Mouse (Mus musculus): ENCODE measurements at regions not wholly inside any gene's neighbourhood (a gene's known extent, or its start where the extent isn't known, plus 50 kb on each side); places are given as distances from the start of the nearest gene placed in this dataset.
"Not testable (repeated sequence)": the region's sequence is repeated elsewhere in the genome, so short reads cannot be mapped to it uniquely, and the experiment has no call there.

GRCm38 (mm10) chr2:78022756-78023155 is 76.6 kb upstream of the Cwc22 start:
- ATAC-seq (ENCODE audit: insufficient number of reproducible peaks, insufficient read depth, low FRiP score, low read depth): no peak
- Histone ChIP-seq H3K4me3 (ENCODE audit: control insufficient read depth in 1 of 2, insufficient read depth in 1 of 2, low read depth in 1 of 2, low read length in 2 of 2) (no peak overlapping the region), H3K36me3 (ENCODE audit: control insufficient read depth, insufficient read depth, low read length) (no peaks in the 10 kb centered on the region), H3K9ac (ENCODE audit: low read length) (no peak overlapping the region), H3K9me3 (ENCODE audit: control insufficient read depth, low read length) (no peaks in the 10 kb centered on the region), H3K27me3 (ENCODE audit: control insufficient read depth, insufficient read depth, low read length) (no peaks in the 10 kb centered on the region), H3K4me1 (ENCODE audit: control insufficient read depth in 2 of 2, insufficient read depth in 2 of 2, low read length in 2 of 2) (no peaks in the 10 kb centered on the region), H3K27ac (replicated peaks in 1 of 2; ENCODE audit: control insufficient read depth in 1 of 2, insufficient read depth in 1 of 2, low read depth in 2 of 2, low read length in 2 of 2) (no peak overlapping the region), H3K4me2 (ENCODE audit: low read length) (no peak overlapping the region)
- 75% methylated on average over 4 of the region's 4 CpGs for WGBS

- WGBS: 30% methylated on average over 5 of the region's 5 CpGs
- no peaks in the 10 kb centered on the region for H3K27me3 ChIP-seq (ENCODE audit: control insufficient read depth, insufficient read depth, low read length)
- no peak for ATAC-seq (ENCODE audit: insufficient number of reproducible peaks, insufficient read depth, low FRiP score, low read depth)
- H3K27ac ChIP-seq (replicated peaks in 1 of 2; ENCODE audit: control insufficient read depth in 1 of 2, insufficient read depth in 1 of 2, low read depth in 2 of 2, low read length in 2 of 2): no peak overlapping the region
- H3K4me1 ChIP-seq (ENCODE audit: control insufficient read depth in 2 of 2, insufficient read depth in 2 of 2, low read length in 2 of 2): no peaks in the 10 kb centered on the region
- H3K9ac ChIP-seq (ENCODE audit: low read length): no peak overlapping the region
- H3K4me2 ChIP-seq (ENCODE audit: low read length): no peak overlapping the region
- H3K36me3 ChIP-seq (ENCODE audit: control insufficient read depth, insufficient read depth, low read length): no peaks in the 10 kb centered on the region
- no peak overlapping the region for H3K4me3 ChIP-seq (ENCODE audit: control insufficient read depth in 1 of 2, insufficient read depth in 1 of 2, low read depth in 1 of 2, low read length in 2 of 2)
- H3K9me3 ChIP-seq (ENCODE audit: control insufficient read depth, low read length): no peaks in the 10 kb centered on the region
These were observed 75.7 kb upstream of the Cwc22 start for GRCm38 (mm10) chr2:78021905-78022304.

GRCm38 (mm10) chr2:78021356-78021900 is 75.3 kb upstream of the Cwc22 start:
- H3K27me3 ChIP-seq (ENCODE audit: control insufficient read depth, insufficient read depth, low read length): no peaks in the 10 kb centered on the region
- H3K36me3 ChIP-seq (ENCODE audit: control insufficient read depth, insufficient read depth, low read length): no peaks in the 10 kb centered on the region
- no peaks in the 10 kb centered on the region for H3K9me3 ChIP-seq (ENCODE audit: control insufficient read depth, low read length)
- H3K27ac ChIP-seq (replicated peaks in 1 of 2; ENCODE audit: control insufficient read depth in 1 of 2, insufficient read depth in 1 of 2, low read depth in 2 of 2, low read length in 2 of 2): no peak overlapping the region
- no peaks in the 10 kb centered on the region for H3K4me1 ChIP-seq (ENCODE audit: control insufficient read depth in 2 of 2, insufficient read depth in 2 of 2, low read length in 2 of 2)
- ATAC-seq (ENCODE audit: insufficient number of reproducible peaks, insufficient read depth, low FRiP score, low read depth): no peak
- H3K4me2 ChIP-seq (ENCODE audit: low read length): no peak overlapping the region
- 54% methylated on average over 2 of the region's 2 CpGs for WGBS
- no peak overlapping the region for H3K9ac ChIP-seq (ENCODE audit: low read length)
- H3K4me3 ChIP-seq (ENCODE audit: control insufficient read depth in 1 of 2, insufficient read depth in 1 of 2, low read depth in 1 of 2, low read length in 2 of 2): no peak overlapping the region

- no peaks in the 10 kb centered on the region for H3K36me3 ChIP-seq (ENCODE audit: control insufficient read depth, insufficient read depth, low read length)
- H3K27ac ChIP-seq (replicated peaks in 1 of 2; ENCODE audit: control insufficient read depth in 1 of 2, insufficient read depth in 1 of 2, low read depth in 2 of 2, low read length in 2 of 2): no peak overlapping the region
- H3K4me3 ChIP-seq (ENCODE audit: control insufficient read depth in 1 of 2, insufficient read depth in 1 of 2, low read depth in 1 of 2, low read length in 2 of 2): no peak overlapping the region
- H3K27me3 ChIP-seq (ENCODE audit: control insufficient read depth, insufficient read depth, low read length): no peaks in the 10 kb centered on the region
- no peak overlapping the region for H3K4me2 ChIP-seq (ENCODE audit: low read length)
- H3K9ac ChIP-seq (ENCODE audit: low read length): no peak overlapping the region
- H3K9me3 ChIP-seq (ENCODE audit: control insufficient read depth, low read length): no peaks in the 10 kb centered on the region
- no peak for ATAC-seq (ENCODE audit: insufficient number of reproducible peaks, insufficient read depth, low FRiP score, low read depth)
- WGBS: 82% methylated on average over 3 of the region's 3 CpGs
- H3K4me1 ChIP-seq (ENCODE audit: control insufficient read depth in 2 of 2, insufficient read depth in 2 of 2, low read length in 2 of 2): no peaks in the 10 kb centered on the region
These were observed 74.3 kb upstream of the Cwc22 start for GRCm38 (mm10) chr2:78020516-78020915.

GRCm38 (mm10) chr2:78019916-78020315 is 73.7 kb upstream of the Cwc22 start:
- no peak overlapping the region for H3K4me3 ChIP-seq (ENCODE audit: control insufficient read depth in 1 of 2, insufficient read depth in 1 of 2, low read depth in 1 of 2, low read length in 2 of 2)
- H3K9ac ChIP-seq (ENCODE audit: low read length): no peak overlapping the region
- H3K36me3 ChIP-seq (ENCODE audit: control insufficient read depth, insufficient read depth, low read length): no peaks in the 10 kb centered on the region
- H3K4me2 ChIP-seq (ENCODE audit: low read length): no peak overlapping the region
- WGBS: 82% methylated on average over 3 of the region's 3 CpGs
- H3K27ac ChIP-seq (replicated peaks in 1 of 2; ENCODE audit: control insufficient read depth in 1 of 2, insufficient read depth in 1 of 2, low read depth in 2 of 2, low read length in 2 of 2): no peak overlapping the region
- no peak for ATAC-seq (ENCODE audit: insufficient number of reproducible peaks, insufficient read depth, low FRiP score, low read depth)
- H3K9me3 ChIP-seq (ENCODE audit: control insufficient read depth, low read length): no peaks in the 10 kb centered on the region
- H3K4me1 ChIP-seq (ENCODE audit: control insufficient read depth in 2 of 2, insufficient read depth in 2 of 2, low read length in 2 of 2): no peaks in the 10 kb centered on the region
- H3K27me3 ChIP-seq (ENCODE audit: control insufficient read depth, insufficient read depth, low read length): no peaks in the 10 kb centered on the region

GRCm38 (mm10) chr2:78012441-78012840 is 66.3 kb upstream of the Cwc22 start:
- 97% methylated on average over 6 of the region's 6 CpGs for WGBS
- not testable (repeated sequence) for H3K4me2 ChIP-seq (ENCODE audit: low read length); H3K9me3 ChIP-seq (ENCODE audit: control insufficient read depth, low read length); H3K27me3 ChIP-seq (ENCODE audit: control insufficient read depth, insufficient read depth, low read length); H3K9ac ChIP-seq (ENCODE audit: low read length); H3K4me1 ChIP-seq (ENCODE audit: control insufficient read depth in 2 of 2, insufficient read depth in 2 of 2, low read length in 2 of 2); H3K4me3 ChIP-seq (ENCODE audit: control insufficient read depth in 1 of 2, insufficient read depth in 1 of 2, low read depth in 1 of 2, low read length in 2 of 2); ATAC-seq (ENCODE audit: insufficient number of reproducible peaks, insufficient read depth, low FRiP score, low read depth); H3K36me3 ChIP-seq (ENCODE audit: control insufficient read depth, insufficient read depth, low read length); H3K27ac ChIP-seq (replicated peaks in 1 of 2; ENCODE audit: control insufficient read depth in 1 of 2, insufficient read depth in 1 of 2, low read depth in 2 of 2, low read length in 2 of 2)

GRCm38 (mm10) chr2:78011821-78012220 is 65.6 kb upstream of the Cwc22 start:
- Histone ChIP-seq H3K27me3 (ENCODE audit: control insufficient read depth, insufficient read depth, low read length) (no peaks in the 10 kb centered on the region), H3K4me1 (ENCODE audit: control insufficient read depth in 2 of 2, insufficient read depth in 2 of 2, low read length in 2 of 2) (no peaks in the 10 kb centered on the region), H3K27ac (replicated peaks in 1 of 2; ENCODE audit: control insufficient read depth in 1 of 2, insufficient read depth in 1 of 2, low read depth in 2 of 2, low read length in 2 of 2) (no peak overlapping the region), H3K9ac (ENCODE audit: low read length) (no peak overlapping the region), H3K9me3 (ENCODE audit: control insufficient read depth, low read length) (no peaks in the 10 kb centered on the region), H3K4me3 (ENCODE audit: control insufficient read depth in 1 of 2, insufficient read depth in 1 of 2, low read depth in 1 of 2, low read length in 2 of 2) (no peak overlapping the region), H3K36me3 (ENCODE audit: control insufficient read depth, insufficient read depth, low read length) (no peaks in the 10 kb centered on the region), H3K4me2 (ENCODE audit: low read length) (no peak overlapping the region)
- no peak for ATAC-seq (ENCODE audit: insufficient number of reproducible peaks, insufficient read depth, low FRiP score, low read depth)
- WGBS: 91% methylated on average over 2 of the region's 2 CpGs

GRCm38 (mm10) chr2:78011051-78011800 is 65.1 kb upstream of the Cwc22 start:
- Histone ChIP-seq H3K27ac (replicated peaks in 1 of 2; ENCODE audit: control insufficient read depth in 1 of 2, insufficient read depth in 1 of 2, low read depth in 2 of 2, low read length in 2 of 2) (no peak overlapping the region), H3K36me3 (ENCODE audit: control insufficient read depth, insufficient read depth, low read length) (no peaks in the 10 kb centered on the region), H3K4me1 (ENCODE audit: control insufficient read depth in 2 of 2, insufficient read depth in 2 of 2, low read length in 2 of 2) (no peaks in the 10 kb centered on the region), H3K9me3 (ENCODE audit: control insufficient read depth, low read length) (no peaks in the 10 kb centered on the region), H3K4me2 (ENCODE audit: low read length) (no peak overlapping the region), H3K4me3 (ENCODE audit: control insufficient read depth in 1 of 2, insufficient read depth in 1 of 2, low read depth in 1 of 2, low read length in 2 of 2) (no peak overlapping the region), H3K9ac (ENCODE audit: low read length) (no peak overlapping the region), H3K27me3 (ENCODE audit: control insufficient read depth, insufficient read depth, low read length) (no peaks in the 10 kb centered on the region)
- no peak for ATAC-seq (ENCODE audit: insufficient number of reproducible peaks, insufficient read depth, low FRiP score, low read depth)
- WGBS: 65% methylated on average over 2 of the region's 2 CpGs

Data from heart, embryonic 14.5 days (tissue).